Mouse (Mus musculus): Measurements from ENCODE around the gene Itga9.

DNA sequence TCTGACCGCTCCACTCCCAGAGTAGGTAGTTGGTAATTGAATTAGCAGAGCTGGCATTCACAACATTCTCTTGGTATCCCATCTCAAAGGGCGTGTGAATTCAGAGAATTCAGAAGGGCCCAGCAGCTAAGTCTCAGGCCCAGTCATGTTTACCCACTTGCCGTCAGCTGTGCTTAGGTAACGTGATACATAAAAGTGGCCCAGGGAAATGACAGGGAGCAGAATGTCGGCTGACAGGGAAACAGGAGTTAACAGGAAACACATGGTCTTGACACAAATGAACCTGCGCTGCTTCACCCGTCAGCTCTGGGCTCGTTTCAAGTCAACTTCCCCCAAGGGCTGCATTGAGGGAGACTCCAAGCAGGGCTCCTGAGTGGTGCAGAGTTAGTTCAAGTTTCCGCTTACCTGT, 256.4 kb downstream of the Itga9 start:
- no peak for TF ChIP-seq EP300 (IDR thresholded peaks at IDR 0.05; ENCODE audit: low read depth)
- TF ChIP-seq CTCF (IDR thresholded peaks at IDR 0.05; ENCODE audit: low read depth) = no peak

Data from liver, postnatal 0 days (tissue).